Mouse (Mus musculus) hindbrain, embryonic 11.5 days (tissue): ENCODE results near the gene 4930404N11Rik. TPM values are rescaled to one million over a fixed set of nuclear protein-coding genes. Genes with fewer than 3 reads are reported as not detected.
A peak's percentile ranks its signal among the peaks of the same experiment; 100 is the strongest.

Experiments used
- ATAC-seq: fragments of 200-750 bp; cut with Nextera tagmentation; 2 replicates; pipeline ENCODE4 v1.8.0; 2017; ENCODE audit warnings: mild to moderate bottlenecking, moderate TSS enrichment, moderate library complexity; ENCODE audit not compliant: low FRiP score
- DNase-seq: peaks from one replicate; pipeline ENCODE4 v3.0.0-alpha.2; 2015; ENCODE audit warnings: low spot score
- H3K27ac ChIP-seq: fragments of 300-500 bp; sonication (generic); 2 replicates; pipeline ENCODE4 v1.5.1; 2014; ENCODE audit warnings: mild to moderate bottlenecking, low read depth, low read length
- H3K27me3 ChIP-seq: fragments of 300-500 bp; sonication (generic); 2 replicates; pipeline ENCODE4 v1.6.1; 2014; ENCODE audit warnings: mild to moderate bottlenecking, low read length, moderate library complexity, mixed read lengths; ENCODE audit not compliant: control insufficient read depth, insufficient read depth
- H3K36me3 ChIP-seq: fragments of 300-500 bp; sonication (generic); 2 replicates; pipeline ENCODE4 v1.6.1; 2014; ENCODE audit warnings: mild to moderate bottlenecking, low read length, moderate library complexity, mixed read lengths; ENCODE audit not compliant: control insufficient read depth, insufficient read depth
- H3K4me1 ChIP-seq: fragments of 300-500 bp; sonication (generic); replicated peaks from 2 replicates; pipeline ENCODE4 v1.6.1; 2014; ENCODE audit warnings: low read length, mixed read lengths; ENCODE audit not compliant: control insufficient read depth, insufficient read depth
- H3K4me2 ChIP-seq: fragments of 300-500 bp; sonication (generic); replicated peaks from 2 replicates; pipeline ENCODE4 v1.6.1; 2014; ENCODE audit warnings: mild to moderate bottlenecking, low read depth, low read length
- H3K4me3 ChIP-seq: fragments of 300-500 bp; sonication (generic); 2 replicates; pipeline ENCODE4 v1.5.1; 2014; ENCODE audit warnings: low read depth, low read length
- H3K9ac ChIP-seq: fragments of 300-500 bp; sonication (generic); 2 replicates; pipeline ENCODE4 v1.6.1; 2014; ENCODE audit warnings: low read depth, low read length
- H3K9me3 ChIP-seq: fragments of 300-500 bp; sonication (generic); 2 replicates; pipeline ENCODE4 v1.6.1; 2016; ENCODE audit warnings: low read length; ENCODE audit not compliant: control insufficient read depth
- WGBS: fragments of 180-500 bp; shearing (Covaris S2); extraction: QIAGEN DNeasy Blood & Tissue Kit; methylation state at CpG from one replicate; pipeline ENCODE4 v1.1.7; 2014; 5-methylcytosine and 5-hydroxymethylcytosine counted together
- polyA plus RNA-seq: library from polyadenylated mRNA; unstranded; fragments of >200 nt; fragmentation: Nextera tagmentation; extraction: Ambion mirVana; gene quantifications from 2 replicates; pipeline ENCODE4 v1.2.1, GENCODE M21; 2014

4930404N11Rik gene
- polyA plus RNA-seq, 1 experiment from 2014 or later = not detected

GRCm38 (mm10) chr10:81319330-81319699, 46.3 kb downstream of the 4930404N11Rik start:
- Histone ChIP-seq H3K9me3 (no peaks in the 10 kb centered on the region), H3K27ac (peak overlapping the region; percentile 80; the same call in 1 of the 2 replicates), H3K4me1 (peaks cover 15% of the 10 kb centered on the region), H3K36me3 (peaks cover 9% of the 10 kb centered on the region), H3K9ac (peak overlapping the region; percentile 54), H3K4me2 (peak overlapping the region; percentile 78), H3K27me3 (no peaks in the 10 kb centered on the region), H3K4me3 (peak overlapping the region; percentile 99; the same call in 1 of the 2 replicates)
- ATAC-seq = no peak
- WGBS = 53% methylated on average over 8 of the region's 8 CpGs
- DNase-seq = no peak

- no peak overlapping the region for H3K4me3 ChIP-seq
Measured at GRCm38 (mm10) chr10:81318589-81319329, 46.9 kb downstream of the 4930404N11Rik start.

GRCm38 (mm10) chr10:81317273-81317672, 48.3 kb downstream of the 4930404N11Rik start:
- DNase-seq = no peak
- peak overlapping the region; percentile 25; the same call in 1 of the 2 replicates for H3K4me2 ChIP-seq
- H3K9ac ChIP-seq = no peak overlapping the region; the same call in 1 of the 2 replicates
- no peak for ATAC-seq
- no peaks in the 10 kb centered on the region for H3K9me3 ChIP-seq
- peaks cover 14% of the 10 kb centered on the region for H3K4me1 ChIP-seq
- WGBS = 11% methylated on average over 19 of the region's 20 CpGs
- H3K27me3 ChIP-seq = no peaks in the 10 kb centered on the region
- H3K36me3 ChIP-seq = peaks cover 7% of the 10 kb centered on the region; the same call in 1 of the 2 replicates
- no peak overlapping the region for H3K27ac ChIP-seq
- H3K4me3 ChIP-seq = no peak overlapping the region

More at GRCm38 (mm10) chr10:81318589-81319329, 46.9 kb downstream of the 4930404N11Rik start:
- no peak overlapping the region; the same call in 1 of the 2 replicates for H3K4me2 ChIP-seq
- WGBS = 92% methylated on average over 13 of the region's 13 CpGs
- DNase-seq (no peak), ATAC-seq (no peak)
- no peak overlapping the region for H3K9ac ChIP-seq
- H3K27me3 ChIP-seq = no peaks in the 10 kb centered on the region
- H3K9me3 ChIP-seq = no peaks in the 10 kb centered on the region
- H3K27ac ChIP-seq = no peak overlapping the region
- peaks cover 15% of the 10 kb centered on the region for H3K4me1 ChIP-seq
- peaks cover 6% of the 10 kb centered on the region; the same call in 1 of the 2 replicates for H3K36me3 ChIP-seq

- no peak overlapping the region for H3K4me3 ChIP-seq
- H3K36me3 ChIP-seq = peaks cover 11% of the 10 kb centered on the region
- ATAC-seq (no peak), DNase-seq (no peak)
- H3K4me1 ChIP-seq = peaks cover 10% of the 10 kb centered on the region
- no peak overlapping the region for H3K27ac ChIP-seq
- peak overlapping the region; percentile 25; the same call in 1 of the 2 replicates for H3K4me2 ChIP-seq
- H3K9me3 ChIP-seq = no peaks in the 10 kb centered on the region
- peak overlapping the region; percentile 19; the same call in 1 of the 2 replicates for H3K9ac ChIP-seq
- WGBS = 47% methylated on average over 15 of the region's 16 CpGs
- H3K27me3 ChIP-seq = no peaks in the 10 kb centered on the region
Measured at GRCm38 (mm10) chr10:81316338-81317060, 49.1 kb downstream of the 4930404N11Rik start.

GRCm38 (mm10) chr10:81315587-81315986, 50.0 kb downstream of the 4930404N11Rik start:
- Histone ChIP-seq H3K9ac (no peak overlapping the region), H3K4me1 (peaks cover 10% of the 10 kb centered on the region), H3K36me3 (peaks cover 18% of the 10 kb centered on the region), H3K27ac (no peak overlapping the region), H3K4me2 (no peak overlapping the region), H3K27me3 (no peaks in the 10 kb centered on the region), H3K9me3 (no peaks in the 10 kb centered on the region), H3K4me3 (no peak overlapping the region; the same call in 1 of the 2 replicates)
- 96% methylated on average over 16 of the region's 16 CpGs for WGBS
- ATAC-seq (no peak), DNase-seq (no peak)

GRCm38 (mm10) chr10:81314201-81314600, 51.4 kb downstream of the 4930404N11Rik start:
- DNase-seq (no peak), ATAC-seq (no peak)
- Histone ChIP-seq H3K9ac (no peak overlapping the region), H3K4me1 (peaks cover 8% of the 10 kb centered on the region), H3K27me3 (no peaks in the 10 kb centered on the region), H3K4me3 (no peak overlapping the region), H3K27ac (no peak overlapping the region), H3K9me3 (no peaks in the 10 kb centered on the region), H3K36me3 (peaks cover 20% of the 10 kb centered on the region), H3K4me2 (no peak overlapping the region)
- 78% methylated on average over 7 of the region's 7 CpGs for WGBS

- 94% methylated on average over 13 of the region's 13 CpGs for WGBS
- DNase-seq (no peak), ATAC-seq (no peak)
- H3K4me3 ChIP-seq = no peak overlapping the region
- peaks cover 26% of the 10 kb centered on the region for H3K36me3 ChIP-seq
- H3K4me2 ChIP-seq = no peak overlapping the region
- H3K27me3 ChIP-seq = no peaks in the 10 kb centered on the region
- no peaks in the 10 kb centered on the region for H3K9me3 ChIP-seq
- peaks cover 3% of the 10 kb centered on the region; the same call in 1 of the 2 replicates for H3K4me1 ChIP-seq
- H3K9ac ChIP-seq = no peak overlapping the region
- no peak overlapping the region for H3K27ac ChIP-seq
Measured at GRCm38 (mm10) chr10:81313581-81313980, 52.0 kb downstream of the 4930404N11Rik start.
